Mouse (Mus musculus): ENCODE data around the gene Fxyd3. TPM values are rescaled to one million over a fixed set of nuclear protein-coding genes. Genes with fewer than 3 reads are reported as not detected.

Gene Fxyd3
- polyA plus RNA-seq, 1 experiment from 2014 or later = 1.3 TPM

DNA sequence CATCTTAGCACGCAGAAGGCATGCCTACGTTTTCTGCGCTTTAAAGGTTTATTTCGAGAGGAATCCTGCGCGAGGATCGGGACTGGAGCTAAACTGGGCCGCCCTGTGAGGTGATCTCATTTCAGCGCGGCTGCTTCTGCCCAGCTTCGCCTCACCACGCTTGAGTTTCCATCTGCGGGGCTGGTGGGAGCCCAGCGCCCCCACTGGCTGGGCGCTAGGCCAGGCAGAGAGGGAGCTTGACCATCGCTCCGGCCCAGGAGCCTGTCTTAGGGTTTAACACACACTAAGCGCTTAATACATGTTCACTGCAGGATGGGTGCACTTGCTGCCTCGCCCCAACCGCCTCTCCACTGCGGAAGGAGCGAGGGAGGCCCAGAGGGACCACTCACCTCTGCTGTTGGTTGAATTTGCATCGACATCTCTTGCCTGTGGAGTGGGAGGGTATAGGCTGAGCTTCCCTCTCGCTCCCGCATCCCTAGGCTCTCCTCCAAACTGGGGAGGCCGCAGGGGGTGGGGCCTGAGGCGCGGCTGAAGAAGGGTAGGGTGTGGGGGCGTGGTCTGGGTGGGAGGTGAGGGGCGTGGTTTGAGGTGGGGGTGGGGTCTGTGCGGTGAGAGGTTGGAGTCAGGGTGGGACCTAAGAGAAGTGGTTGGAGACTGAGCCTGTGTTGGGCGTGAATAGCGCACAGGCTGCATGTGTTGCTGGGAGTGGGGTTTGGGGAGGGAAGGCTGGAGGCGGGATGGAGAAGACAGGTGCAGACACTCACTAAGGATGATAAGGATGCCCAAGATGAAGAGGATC is 23.7 kb downstream of the Fxyd3 start:
- Histone ChIP-seq H3K4me1 (replicated peaks) (peaks cover 58% of the 10 kb centered on the region), H3K36me3 (no peaks in the 10 kb centered on the region), H3K9me3 (no peaks in the 10 kb centered on the region), H3K27me3 (peaks cover 63% of the 10 kb centered on the region), H3K4me2 (peak overlapping the region; percentile 62), H3K4me3 (peak overlapping the region; percentile 24), H3K9ac (peak overlapping the region; percentile 39), H3K27ac (no peak overlapping the region)
- WGBS = under 1% methylated on average over 34 of the region's 34 CpGs
- peak; percentile 15; the same call in 1 of the 2 replicates for ATAC-seq (ENCODE audit: low FRiP score)

DNA sequence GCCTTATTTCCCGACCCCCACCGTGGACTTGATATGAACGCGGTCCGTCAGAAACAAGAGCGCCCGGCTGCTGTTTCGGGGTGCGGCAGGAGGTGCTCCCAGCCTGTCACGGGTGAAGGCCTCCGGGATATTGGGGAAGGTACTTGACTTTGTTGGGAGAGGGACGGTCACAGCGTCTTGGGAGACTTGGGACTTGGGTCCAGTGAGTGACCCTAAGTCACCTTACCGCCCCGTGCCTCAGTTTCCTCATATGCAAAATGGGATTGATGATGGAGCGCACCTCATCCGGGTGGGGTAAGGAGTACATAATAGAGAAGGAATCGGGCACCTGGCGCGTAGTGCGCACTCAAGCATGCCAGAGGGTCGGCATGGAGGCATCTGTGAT is 24.3 kb downstream of the Fxyd3 start:
- no peak for ATAC-seq (ENCODE audit: low FRiP score)
- peaks cover 69% of the 10 kb centered on the region for H3K27me3 ChIP-seq
- peak overlapping the region; percentile 62 for H3K4me2 ChIP-seq
- H3K4me1 ChIP-seq (replicated peaks) = peaks cover 58% of the 10 kb centered on the region
- H3K36me3 ChIP-seq = no peaks in the 10 kb centered on the region
- H3K9me3 ChIP-seq = no peaks in the 10 kb centered on the region
- H3K9ac ChIP-seq = peak overlapping the region; percentile 39
- H3K4me3 ChIP-seq = peak overlapping the region; percentile 24
- WGBS = 2% methylated on average over 22 of the region's 22 CpGs
- no peak overlapping the region for H3K27ac ChIP-seq

DNA sequence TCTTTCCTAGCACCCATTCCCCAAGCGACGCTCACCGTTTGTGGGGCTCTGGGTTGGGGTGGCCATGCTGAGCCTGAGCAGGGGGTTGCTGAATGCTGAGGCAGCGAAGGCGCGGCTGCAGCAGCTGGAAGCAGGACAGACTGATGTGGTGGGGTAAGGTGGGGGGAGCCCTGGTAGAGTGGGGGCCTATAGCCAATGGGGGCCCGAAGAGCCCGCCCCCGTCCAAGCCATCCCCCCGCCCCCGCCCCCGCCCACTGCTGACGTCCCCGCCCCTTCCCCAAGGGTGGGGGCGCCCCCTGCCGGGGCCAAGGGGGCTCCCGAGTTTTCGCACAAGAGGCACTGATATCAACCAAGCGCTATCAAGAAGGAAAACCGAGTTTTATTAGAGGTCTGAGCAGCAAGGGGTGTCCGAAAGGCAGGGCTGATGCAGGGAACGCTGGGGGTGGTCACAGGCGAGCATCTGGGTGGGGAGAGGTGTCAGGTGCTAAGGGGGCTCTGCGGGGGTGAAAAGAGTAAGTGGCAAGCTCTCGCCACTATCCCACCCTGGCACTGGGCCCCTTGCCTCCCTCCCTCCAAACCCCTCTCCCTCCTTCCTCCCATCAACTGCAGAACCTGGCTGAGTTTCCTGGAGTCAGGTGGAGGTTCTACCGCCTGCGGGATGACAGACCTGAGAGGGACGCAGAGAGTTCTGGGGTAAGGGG is 25.0 kb downstream of the Fxyd3 start, which contains the start of gene Fxyd7:
Fxyd7 (minus strand) TSS at position 147 of the 701 bp plus-strand sequence.
- ATAC-seq (ENCODE audit: low FRiP score) = peak; percentile 21
- peak within 1 kb of the TSS; percentile 42 for H3K4me3 ChIP-seq
- H3K27ac ChIP-seq = peak within 1 kb of the TSS; percentile 77
- H3K9ac ChIP-seq = peak within 1 kb of the TSS; percentile 69
- 1% methylated on average over 27 of the region's 28 CpGs for WGBS
- peak within 1 kb of the TSS; percentile 62 for H3K4me2 ChIP-seq
- no peaks in the 10 kb centered on the region for H3K36me3 ChIP-seq
- H3K4me1 ChIP-seq (replicated peaks) = peaks cover 58% of the 10 kb centered on the region
- H3K9me3 ChIP-seq = no peaks in the 10 kb centered on the region
- H3K27me3 ChIP-seq = peaks cover 70% of the 10 kb centered on the region

DNA sequence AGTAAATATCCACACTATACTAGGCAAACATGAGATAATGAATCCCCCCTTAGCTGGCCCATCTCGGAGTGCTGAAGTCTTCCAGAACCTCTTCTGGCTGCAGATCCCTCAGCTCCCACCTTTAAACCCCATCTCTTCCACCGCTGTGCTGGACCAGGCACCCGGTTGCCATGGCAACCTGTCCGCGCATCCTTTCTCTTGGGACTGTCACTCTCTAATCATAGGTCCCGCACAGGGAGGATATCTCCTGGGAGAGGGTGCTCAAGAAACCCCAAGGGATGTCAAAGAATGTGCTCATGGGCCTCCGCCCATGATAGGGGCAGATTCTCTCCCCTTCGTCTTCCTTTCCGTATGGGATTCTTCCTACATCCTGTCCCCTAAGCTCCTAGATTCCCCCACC is 25.6 kb downstream of the Fxyd3 start:
- Histone ChIP-seq H3K4me1 (replicated peaks) (peaks cover 58% of the 10 kb centered on the region), H3K4me2 (peak overlapping the region; percentile 62), H3K9me3 (no peaks in the 10 kb centered on the region), H3K27me3 (peaks cover 74% of the 10 kb centered on the region), H3K27ac (peak overlapping the region; percentile 77; the same call in 1 of the 2 replicates), H3K36me3 (no peaks in the 10 kb centered on the region), H3K9ac (peak overlapping the region; percentile 69), H3K4me3 (peak overlapping the region; percentile 42)
- ATAC-seq (ENCODE audit: low FRiP score) = peak; percentile 37
- WGBS = 2% methylated on average over 9 of the region's 9 CpGs

DNA sequence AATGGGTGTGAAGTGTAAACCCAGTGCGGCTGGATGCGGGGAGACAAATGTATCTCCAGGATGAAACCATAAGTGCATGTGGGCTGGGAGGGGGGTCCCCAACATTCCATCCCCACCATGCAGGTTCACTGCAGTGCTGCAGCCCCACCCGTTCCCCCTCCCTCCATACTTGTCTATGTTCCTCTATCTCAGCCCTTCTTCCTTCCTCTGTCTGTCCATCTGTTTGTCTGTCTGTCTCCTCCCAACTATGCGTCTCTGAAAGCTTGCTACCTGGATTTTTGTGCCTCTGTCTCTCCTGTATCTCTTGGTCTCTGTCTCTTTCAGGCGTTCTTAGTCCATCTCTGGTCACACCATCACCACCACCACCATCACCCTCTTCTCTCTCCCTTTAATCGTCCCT is 26.0 kb downstream of the Fxyd3 start:
- Histone ChIP-seq H3K36me3 (no peaks in the 10 kb centered on the region), H3K27ac (peak overlapping the region; percentile 77), H3K9ac (peak overlapping the region; percentile 69), H3K4me3 (peak overlapping the region; percentile 42), H3K9me3 (no peaks in the 10 kb centered on the region), H3K4me1 (replicated peaks) (peaks cover 56% of the 10 kb centered on the region), H3K27me3 (peaks cover 76% of the 10 kb centered on the region), H3K4me2 (peak overlapping the region; percentile 62)
- ATAC-seq (ENCODE audit: low FRiP score) = peak; percentile 1; the same call in 1 of the 2 replicates
- WGBS = 2% methylated on average over 6 of the region's 6 CpGs

DNA sequence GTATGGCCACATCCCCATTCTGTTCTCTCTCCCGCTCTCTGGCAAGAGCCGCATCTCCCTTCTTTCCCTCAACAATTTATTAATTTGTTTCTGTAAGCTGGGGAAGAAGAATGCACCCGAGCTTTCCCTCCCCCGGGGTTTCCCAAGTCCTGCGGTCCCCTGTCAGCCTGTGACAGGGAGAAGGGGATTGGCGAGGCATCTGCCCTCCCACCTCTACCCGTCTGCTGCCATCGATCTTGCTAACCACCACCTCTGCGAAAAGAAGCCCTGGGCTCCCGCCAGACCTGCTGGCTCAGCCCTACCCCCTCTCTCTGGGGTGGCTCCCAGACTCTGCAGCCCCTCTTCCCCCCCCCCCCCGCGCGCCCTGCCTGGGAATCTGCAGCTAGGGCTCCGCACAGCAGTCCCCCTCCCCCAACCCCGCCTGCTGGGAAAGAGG is 26.6 kb downstream of the Fxyd3 start:
- Histone ChIP-seq H3K27me3 (peaks cover 80% of the 10 kb centered on the region), H3K4me2 (peak overlapping the region; percentile 62), H3K36me3 (no peaks in the 10 kb centered on the region), H3K9ac (peak overlapping the region; percentile 69), H3K27ac (peak overlapping the region; percentile 77), H3K9me3 (no peaks in the 10 kb centered on the region), H3K4me3 (peak overlapping the region; percentile 42), H3K4me1 (replicated peaks) (peaks cover 50% of the 10 kb centered on the region)
- WGBS = under 1% methylated on average over 14 of the region's 15 CpGs
- peak; percentile 30 for ATAC-seq (ENCODE audit: low FRiP score)

DNA sequence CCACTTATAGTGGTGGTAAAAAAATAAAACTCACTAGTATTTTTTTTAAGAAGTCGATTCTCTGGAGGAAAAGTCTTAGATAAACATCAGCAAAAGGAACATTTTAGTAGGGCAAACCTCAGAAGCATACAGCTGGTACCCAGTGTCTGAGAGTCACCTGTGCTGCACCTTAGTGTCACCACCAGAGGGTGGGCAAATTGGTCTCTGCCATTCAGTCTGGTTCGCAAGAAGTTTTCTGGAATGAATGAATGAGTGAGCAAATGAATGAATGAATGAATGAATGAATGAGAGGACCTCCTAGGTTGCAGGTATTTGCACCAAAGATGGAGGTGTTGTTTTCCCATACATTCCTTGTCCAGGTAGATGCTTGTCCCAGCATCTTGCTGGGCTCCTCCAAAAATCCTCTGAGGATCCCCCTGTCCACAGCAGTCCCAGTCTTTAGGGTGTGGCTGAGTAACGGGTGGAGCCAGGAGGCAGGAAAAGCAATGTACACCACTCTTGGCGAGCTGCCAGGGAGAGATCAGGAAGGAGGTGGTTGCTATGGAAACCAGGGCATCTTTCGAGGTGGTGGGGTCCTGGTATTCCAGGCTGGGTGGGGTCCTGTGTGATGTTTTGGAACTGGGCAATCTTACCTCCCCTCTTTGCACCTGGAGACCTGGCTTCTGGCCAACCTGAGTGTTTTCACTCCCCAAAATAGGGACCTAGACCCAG is 27.2 kb downstream of the Fxyd3 start:
- Histone ChIP-seq H3K27ac (peak overlapping the region; percentile 77), H3K4me3 (peak overlapping the region; percentile 42), H3K9ac (peak overlapping the region; percentile 69), H3K4me1 (replicated peaks) (peaks cover 46% of the 10 kb centered on the region), H3K27me3 (peaks cover 80% of the 10 kb centered on the region), H3K9me3 (no peaks in the 10 kb centered on the region), H3K4me2 (peak overlapping the region; percentile 62), H3K36me3 (no peaks in the 10 kb centered on the region)
- ATAC-seq (ENCODE audit: low FRiP score) = 0 out of 2 replicates have a peak, but pooled peaks have one; percentile 0
- 22% methylated on average over 5 of the region's 5 CpGs for WGBS

DNA sequence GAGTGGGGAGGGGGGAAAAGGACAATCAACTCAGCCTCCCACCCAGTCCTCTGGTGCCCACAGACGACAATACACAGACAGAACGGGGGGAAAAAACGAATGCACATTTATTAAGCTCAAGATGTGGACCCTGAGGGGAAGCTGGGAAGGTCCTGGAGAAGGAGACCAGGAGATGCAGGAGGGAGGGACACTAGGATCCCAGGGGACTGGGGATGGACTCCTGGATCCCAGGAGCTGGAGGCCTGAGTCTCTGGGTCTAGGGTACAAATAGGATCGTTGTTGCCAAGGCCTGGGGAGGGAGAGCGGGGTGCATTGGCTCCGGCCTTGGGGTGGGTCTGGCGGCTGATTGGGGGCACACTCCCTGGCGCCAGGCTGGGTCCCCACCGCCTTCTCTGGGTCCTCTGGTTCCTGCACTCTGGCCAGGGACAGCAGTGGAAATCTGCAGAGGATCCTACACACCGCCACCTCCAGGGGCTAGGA is 34.0 kb downstream of the Fxyd3 start, which contains the start of gene Fxyd5:
Fxyd5 (minus strand) TSS at position 51 of the 480 bp plus-strand sequence.
- Histone ChIP-seq H3K4me1 (replicated peaks) (peaks cover 14% of the 10 kb centered on the region), H3K36me3 (no peaks in the 10 kb centered on the region), H3K4me3 (peak within 1 kb of the TSS; percentile 7), H3K9me3 (no peaks in the 10 kb centered on the region), H3K27ac (no peak within 1 kb of the TSS), H3K9ac (peak within 1 kb of the TSS; percentile 36; the same call in 1 of the 2 replicates), H3K4me2 (peak within 1 kb of the TSS; percentile 36), H3K27me3 (peaks cover 77% of the 10 kb centered on the region)
- 36% methylated on average over 10 of the region's 10 CpGs for WGBS
- no peak for ATAC-seq (ENCODE audit: low FRiP score)

DNA sequence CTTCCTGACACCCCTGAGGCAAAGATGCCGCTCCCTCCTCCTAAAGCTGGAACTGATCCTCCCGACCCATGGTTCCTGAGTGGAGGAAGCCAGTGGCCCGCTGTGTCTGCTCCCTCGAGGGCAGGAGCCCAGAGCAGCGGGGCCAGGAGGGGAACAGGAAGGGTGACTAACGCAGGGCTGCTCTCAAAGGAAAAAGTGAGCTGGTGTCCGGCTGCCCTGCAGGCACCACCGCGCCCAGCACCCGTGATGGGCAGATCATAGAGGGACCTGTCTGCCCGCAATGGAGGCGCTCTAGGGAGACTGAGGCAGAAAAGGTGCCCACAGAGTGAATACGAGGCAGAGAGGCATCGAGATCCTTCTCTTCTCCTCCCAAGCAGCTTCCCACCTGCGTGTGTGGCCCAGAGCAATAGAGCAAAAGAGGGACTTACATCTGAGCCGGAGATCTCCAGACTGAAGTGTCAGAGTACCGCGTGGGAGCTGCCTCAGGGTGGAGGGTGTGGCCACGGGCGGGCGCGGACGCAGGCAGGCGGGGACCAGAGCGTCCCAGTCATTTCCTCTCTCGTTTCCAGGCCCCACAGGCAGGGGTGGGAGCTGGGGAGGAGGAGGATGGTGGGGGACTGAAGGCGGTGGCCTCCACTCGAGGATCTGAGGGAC is 34.7 kb downstream of the Fxyd3 start:
- WGBS = 3% methylated on average over 28 of the region's 28 CpGs
- H3K27ac ChIP-seq = no peak overlapping the region
- H3K4me1 ChIP-seq (replicated peaks) = peaks cover 14% of the 10 kb centered on the region
- peak overlapping the region; percentile 36; the same call in 1 of the 2 replicates for H3K9ac ChIP-seq
- H3K4me2 ChIP-seq = peak overlapping the region; percentile 36
- no peaks in the 10 kb centered on the region for H3K9me3 ChIP-seq
- H3K36me3 ChIP-seq = no peaks in the 10 kb centered on the region
- H3K4me3 ChIP-seq = peak overlapping the region; percentile 7
- peaks cover 74% of the 10 kb centered on the region for H3K27me3 ChIP-seq
- no peak for ATAC-seq (ENCODE audit: low FRiP score)

DNA sequence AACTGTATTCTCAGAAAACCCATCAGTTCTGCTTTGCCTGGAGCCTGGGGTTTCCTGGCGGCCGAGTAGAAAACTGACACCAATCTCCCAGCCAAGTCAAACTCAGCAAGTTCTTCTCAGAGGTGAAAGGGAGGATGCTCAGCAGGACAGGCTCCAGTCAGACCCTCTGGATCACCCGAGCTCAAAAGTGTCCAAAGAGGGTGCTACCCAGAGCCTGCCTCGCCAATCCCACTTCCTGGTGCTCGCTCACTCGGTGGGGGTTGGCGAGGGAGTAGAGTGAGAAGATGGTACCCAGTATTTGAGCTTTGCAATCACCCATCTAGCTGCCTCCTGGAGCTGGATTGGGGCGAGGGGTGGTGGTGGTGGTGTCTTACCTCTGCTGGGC is 35.5 kb downstream of the Fxyd3 start:
- no peak for ATAC-seq (ENCODE audit: low FRiP score)
- H3K27me3 ChIP-seq = peaks cover 70% of the 10 kb centered on the region

DNA sequence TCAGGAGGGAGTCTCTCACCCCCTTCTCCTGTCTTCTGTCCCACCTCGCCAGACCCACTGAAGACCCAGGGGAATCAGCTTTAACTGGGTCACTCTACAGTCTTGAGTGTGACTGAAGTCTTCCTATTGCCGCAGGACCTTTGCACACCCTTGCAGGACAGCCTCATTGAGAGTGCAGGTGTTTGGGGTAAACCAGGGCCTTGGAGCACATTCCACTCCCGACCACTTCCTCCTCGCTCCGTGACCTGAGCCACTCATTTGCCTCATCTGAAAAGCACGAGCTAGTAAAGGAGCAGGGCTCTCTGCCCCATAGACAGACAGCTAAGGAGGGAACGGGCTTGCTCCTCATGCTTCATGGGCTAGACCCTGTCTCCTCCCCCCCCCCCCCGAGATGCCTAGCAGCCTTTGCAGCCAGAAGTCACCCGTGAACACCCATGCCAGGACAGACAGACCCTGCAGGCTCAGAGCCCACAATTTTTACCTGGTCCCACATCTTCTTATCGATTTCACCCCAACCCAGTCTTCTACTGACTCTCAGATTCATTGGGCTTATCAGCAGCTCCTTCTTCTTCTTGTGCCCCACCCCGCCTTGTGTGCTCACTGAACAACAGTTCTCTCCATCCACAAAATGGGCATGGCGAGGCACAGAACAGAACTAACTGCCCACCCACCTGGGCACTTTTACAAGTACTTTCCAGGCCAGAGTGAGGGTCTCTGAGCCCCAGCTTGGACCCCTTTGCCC is 36.1 kb downstream of the Fxyd3 start:
- Histone ChIP-seq H3K36me3 (no peaks in the 10 kb centered on the region), H3K4me1 (replicated peaks) (peaks cover 14% of the 10 kb centered on the region), H3K9me3 (no peaks in the 10 kb centered on the region), H3K27me3 (peaks cover 66% of the 10 kb centered on the region), H3K27ac (no peak overlapping the region), H3K4me3 (no peak overlapping the region), H3K4me2 (no peak overlapping the region), H3K9ac (no peak overlapping the region)
- ATAC-seq (ENCODE audit: low FRiP score) = no peak
- WGBS = 84% methylated on average over 12 of the region's 12 CpGs

More for the DNA sequence above, 35.5 kb downstream of the Fxyd3 start:
- 45% methylated on average over 8 of the region's 8 CpGs for WGBS
- Histone ChIP-seq H3K4me3 (no peak overlapping the region), H3K27ac (no peak overlapping the region), H3K9me3 (no peaks in the 10 kb centered on the region), H3K4me1 (replicated peaks) (peaks cover 14% of the 10 kb centered on the region), H3K36me3 (no peaks in the 10 kb centered on the region), H3K4me2 (no peak overlapping the region), H3K9ac (no peak overlapping the region)
